Mouse (Mus musculus) leukemia stem cell, adult 10-12 weeks (primary cell): ENCODE data around the gene Gabrr2. TPM values are rescaled to one million over a fixed set of nuclear protein-coding genes. Genes with fewer than 3 reads are reported as not detected.

Experiments
- polyA plus RNA-seq: library from polyadenylated mRNA; stranded (reverse); fragments of >175 nt; gene quantifications from 2 replicates; pipeline ENCODE4 v1.2.3, GENCODE M21; 2012; ENCODE audit warnings: low replicate concordance

The Gabrr2 gene
- 0.47 TPM in 1 of 2 replicates, not detected in the other for polyA plus RNA-seq

GRCm38 (mm10) chr4:33062981-33063380, at the start of gene Gabrr2:
TSS of gene Gabrr2 (plus strand) at chr4:33062999.

DNA sequence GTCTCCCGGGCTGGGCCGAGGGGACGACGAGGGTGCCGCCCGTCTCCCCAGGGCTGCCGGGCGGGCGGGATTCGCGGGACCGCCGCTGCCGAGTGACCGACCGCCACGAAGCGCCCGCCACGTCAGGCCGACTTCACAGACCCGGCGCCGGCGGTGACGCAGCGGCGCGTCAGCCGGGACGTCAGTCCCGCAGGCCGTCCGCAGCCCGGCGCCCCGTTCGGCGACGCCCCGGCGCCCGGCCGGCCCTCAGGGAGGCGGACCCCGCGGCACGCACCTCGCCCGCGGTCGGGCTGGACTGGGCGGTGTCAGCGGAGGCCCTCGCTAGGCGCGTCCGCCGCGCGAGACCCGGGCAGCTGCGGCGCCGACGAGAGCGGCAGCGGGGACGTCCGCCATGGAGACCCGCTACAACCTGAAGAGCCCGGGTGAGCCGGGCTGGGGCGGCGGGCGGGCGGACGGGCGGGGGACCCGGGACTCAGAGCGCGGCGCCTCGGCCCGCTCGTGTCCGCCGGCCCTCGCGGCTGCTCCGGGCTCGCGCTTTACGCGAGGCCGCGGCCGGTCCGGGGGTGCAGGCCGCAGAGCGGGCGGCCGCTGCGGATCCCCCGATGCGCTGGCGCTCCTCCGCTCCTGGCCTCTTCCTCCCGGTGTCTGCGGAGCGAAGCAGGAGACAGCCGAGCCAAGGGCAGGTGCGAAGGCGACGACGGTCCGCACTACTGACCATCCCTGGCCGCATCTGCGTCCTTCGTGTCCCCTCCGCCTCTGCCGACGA, 31.4 kb upstream of the Gabrr2 start, which contains the start of gene Ube2j1:
Gene Ube2j1 (plus strand): TSS at position 222 of the 766 bp plus-strand sequence.

GRCm38 (mm10) chr4:33132221-33132620, 69.4 kb downstream of the Gabrr2 start, which contains the start of gene Gabrr1:
TSS of gene Gabrr1 (plus strand) at chr4:33132521.

Other genes with a start within 250 kb of the Gabrr2 start
- 0.59 and 1.1 TPM in 2 replicates for gene Ankrd6, start 112.2 kb upstream of the Gabrr2 start, polyA plus RNA-seq
- gene Rragd, start 80.0 kb upstream of the Gabrr2 start, polyA plus RNA-seq = 0.87 and 1.0 TPM in 2 replicates
- 16.8 and 46.8 TPM in 2 replicates for gene Ube2j1, start 31.6 kb upstream of the Gabrr2 start, polyA plus RNA-seq
- not detected in 2 replicates for gene Gabrr1, start 69.5 kb downstream of the Gabrr2 start, polyA plus RNA-seq
- 0.44 and 0.74 TPM in 2 replicates for gene Pm20d2, start 126.7 kb downstream of the Gabrr2 start, polyA plus RNA-seq
- gene Srsf12, start 146.0 kb downstream of the Gabrr2 start, polyA plus RNA-seq = not detected in 2 replicates
- gene Pnrc1, start 227.2 kb downstream of the Gabrr2 start, polyA plus RNA-seq = 83.3 and 157 TPM in 2 replicates
- 2.0 and 5.9 TPM in 2 replicates for gene Rngtt, start 247.3 kb downstream of the Gabrr2 start, polyA plus RNA-seq